Mouse (Mus musculus): Measurements from ENCODE around the gene Aox2. TPM values are rescaled to one million over a fixed set of nuclear protein-coding genes. Genes with fewer than 3 reads are reported as not detected.

The Aox2 gene
- 0.09 TPM in 1 of 2 replicates, not detected in the other for total RNA-seq (2017)

GRCm38 (mm10) chr1:58278026-58278425 is at the start of gene Aox2:
TSS of gene Aox2 (plus strand) at chr1:58278326.
- ATAC-seq (replicated peaks; ENCODE audit: low read depth, poor library complexity, severe bottlenecking), result no peak

DNA sequence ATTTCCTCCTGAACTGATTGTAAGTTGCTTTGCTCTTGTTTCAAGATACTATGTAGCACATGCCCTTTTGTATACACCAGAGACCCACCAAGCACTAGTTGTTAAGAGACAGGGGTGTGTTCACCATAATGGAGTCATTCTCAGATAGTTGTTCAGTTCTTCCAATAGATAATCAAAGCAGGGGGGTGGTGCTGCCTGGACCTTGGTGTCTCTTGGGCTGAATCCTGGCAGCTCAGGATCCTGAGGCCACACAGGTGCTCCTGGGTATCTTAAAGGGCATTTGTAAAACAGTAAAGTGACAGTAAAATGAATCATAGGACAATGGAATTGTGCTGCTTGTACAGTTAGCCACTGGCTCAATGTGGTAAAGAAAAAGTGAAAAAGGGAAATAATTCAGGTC is 49.2 kb upstream of the Aox2 start:
- no peak for ATAC-seq (replicated peaks; ENCODE audit: low read depth, poor library complexity, severe bottlenecking)

GRCm38 (mm10) chr1:58229774-58230173 is 48.4 kb upstream of the Aox2 start:
- no peak for ATAC-seq (replicated peaks; ENCODE audit: low read depth, poor library complexity, severe bottlenecking)

DNA sequence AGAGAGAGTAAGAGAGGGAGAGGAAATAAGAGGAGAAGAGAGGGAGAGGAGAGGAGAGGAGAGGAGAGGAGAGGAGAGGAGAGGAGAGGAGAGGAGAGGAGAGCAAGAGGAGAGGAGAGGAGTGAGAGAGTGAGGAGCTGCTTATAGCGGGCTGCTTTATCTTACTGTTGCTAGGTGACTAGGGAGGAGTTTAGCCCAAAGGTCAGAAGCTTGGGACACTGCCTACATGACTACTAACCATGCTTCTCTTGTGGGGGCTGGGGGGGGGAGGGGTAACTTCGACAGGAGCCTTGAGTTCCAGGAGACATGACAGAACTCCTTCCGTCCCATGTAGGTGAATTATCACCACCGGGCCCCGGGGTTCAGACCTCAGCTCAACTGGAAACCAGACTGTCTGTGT is 47.6 kb upstream of the Aox2 start:
- ATAC-seq (replicated peaks; ENCODE audit: low read depth, poor library complexity, severe bottlenecking), result no peak

GRCm38 (mm10) chr1:58235405-58235804 is 42.7 kb upstream of the Aox2 start:
- ATAC-seq (replicated peaks; ENCODE audit: low read depth, poor library complexity, severe bottlenecking), result no peak

DNA sequence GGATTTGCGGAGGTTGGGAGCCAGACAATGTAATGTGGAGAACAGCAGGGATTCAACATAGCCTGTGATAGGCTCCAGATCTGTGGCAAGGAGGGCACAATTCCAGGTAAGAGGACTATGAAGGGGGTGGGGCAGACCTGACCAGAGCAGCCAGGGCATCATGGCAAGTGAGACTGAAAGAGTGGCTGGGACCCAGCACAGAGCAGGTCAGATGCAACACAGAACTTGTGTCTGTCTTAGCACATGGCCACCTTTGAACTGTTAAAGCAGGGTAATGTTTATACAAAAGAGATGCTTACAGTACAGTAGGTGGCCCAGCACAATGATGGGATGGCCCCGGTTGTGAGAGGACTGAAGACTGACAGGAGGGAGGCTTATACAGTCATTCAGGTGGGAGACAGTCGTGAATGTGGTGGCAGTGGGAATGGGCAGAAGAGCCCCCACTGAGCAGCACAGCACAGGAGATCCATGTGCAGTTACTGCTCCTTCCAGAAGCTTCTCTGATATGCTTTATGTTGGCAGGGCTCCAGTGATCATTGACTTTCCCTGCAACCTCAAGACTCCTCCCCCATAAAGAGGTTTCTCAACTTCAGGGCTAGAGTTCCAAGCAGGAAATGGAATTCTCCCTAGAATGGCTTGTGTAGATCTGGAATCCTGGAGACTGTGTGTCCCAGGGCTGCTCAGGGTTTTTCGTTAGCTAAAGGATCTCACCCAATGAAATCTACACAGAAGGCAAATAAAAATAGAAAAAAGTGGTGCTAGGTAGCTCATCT is 40.4 kb upstream of the Aox2 start:
- no peak for ATAC-seq (replicated peaks; ENCODE audit: low read depth, poor library complexity, severe bottlenecking)

DNA sequence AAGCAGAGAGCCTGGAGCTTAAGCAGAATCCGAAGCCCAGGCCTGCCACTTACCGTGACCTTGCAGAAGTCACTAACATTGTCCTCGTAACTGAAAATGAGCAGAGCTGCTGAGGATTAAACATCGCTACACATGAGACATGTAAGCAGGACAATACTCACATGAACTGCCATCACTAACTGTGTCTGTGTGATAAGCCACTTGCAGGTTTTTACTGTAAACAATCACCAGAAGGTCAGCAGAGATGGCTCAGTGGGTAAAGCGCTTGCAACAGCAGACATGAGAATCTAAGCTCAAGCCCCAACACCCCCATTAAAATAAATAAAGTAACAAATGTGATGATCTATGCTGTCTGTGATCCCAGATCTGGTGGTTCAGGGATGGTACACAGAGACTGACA is 39.7 kb upstream of the Aox2 start:
- peak; percentile 32; the same call in 1 of the 2 replicates for ATAC-seq (replicated peaks; ENCODE audit: low read depth, poor library complexity, severe bottlenecking)

DNA sequence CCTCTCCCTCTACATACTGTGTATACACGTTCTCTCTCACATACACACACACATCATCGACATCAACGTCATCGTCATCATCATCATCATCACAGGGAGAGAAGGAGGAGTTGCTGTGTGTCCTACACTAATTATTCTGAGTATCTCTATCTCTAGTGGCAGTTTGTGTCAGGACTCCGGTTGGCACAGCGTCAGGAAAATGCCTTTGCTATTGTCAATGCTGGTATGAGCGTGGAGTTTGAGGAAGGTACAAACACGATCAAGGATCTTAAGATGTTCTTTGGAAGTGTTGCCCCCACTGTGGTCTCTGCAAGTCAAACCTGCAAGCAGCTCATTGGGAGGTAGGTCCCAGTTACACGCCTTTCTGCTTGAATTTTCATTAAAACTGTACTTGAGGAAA is 39.2 kb upstream of the Aox2 start:
- ATAC-seq (replicated peaks; ENCODE audit: low read depth, poor library complexity, severe bottlenecking), result no peak

DNA sequence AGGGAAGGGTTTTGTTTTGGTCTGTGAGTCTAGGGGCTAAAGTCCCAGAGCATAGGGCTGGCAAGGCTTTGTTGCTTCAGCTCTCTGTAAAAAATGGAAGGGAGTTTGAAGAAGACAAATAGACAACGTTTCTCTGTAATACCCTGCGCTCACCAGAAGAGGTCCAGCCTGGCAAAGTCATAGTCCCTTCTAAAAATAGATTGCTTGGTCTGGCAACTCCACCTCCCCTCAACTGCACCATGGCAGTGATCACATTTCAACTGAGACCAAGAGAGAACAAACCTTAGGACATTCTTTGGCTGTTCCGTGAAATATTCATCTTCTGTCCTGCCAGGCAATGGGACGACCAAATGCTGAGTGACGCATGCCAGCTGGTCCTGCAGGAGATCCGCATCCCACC is 37.8 kb upstream of the Aox2 start:
- ATAC-seq (replicated peaks; ENCODE audit: low read depth, poor library complexity, severe bottlenecking), result peak; percentile 60

DNA sequence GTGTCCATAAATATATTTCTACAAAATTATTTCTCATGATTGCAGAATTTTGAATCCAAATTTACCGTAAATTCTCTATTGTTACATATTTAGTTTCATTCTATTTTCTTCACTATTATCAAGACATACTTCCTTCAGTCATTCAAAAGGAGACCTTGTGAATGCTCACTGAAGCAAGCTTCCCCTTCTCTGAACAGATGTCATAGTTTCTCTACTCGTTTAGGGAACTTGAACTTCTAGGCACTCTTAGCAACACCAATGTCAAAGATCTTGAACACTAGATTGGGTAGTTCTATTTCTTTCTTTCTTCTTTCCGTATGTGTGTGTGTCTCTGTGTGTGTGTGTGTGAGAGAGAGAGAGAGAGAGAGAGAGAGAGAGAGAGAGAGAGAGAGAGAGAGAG is 33.6 kb upstream of the Aox2 start:
- peak; percentile 74; the same call in 1 of the 2 replicates for ATAC-seq (replicated peaks; ENCODE audit: low read depth, poor library complexity, severe bottlenecking)

GRCm38 (mm10) chr1:58248518-58248917 is 29.6 kb upstream of the Aox2 start:
- no peak for ATAC-seq (replicated peaks; ENCODE audit: low read depth, poor library complexity, severe bottlenecking)

DNA sequence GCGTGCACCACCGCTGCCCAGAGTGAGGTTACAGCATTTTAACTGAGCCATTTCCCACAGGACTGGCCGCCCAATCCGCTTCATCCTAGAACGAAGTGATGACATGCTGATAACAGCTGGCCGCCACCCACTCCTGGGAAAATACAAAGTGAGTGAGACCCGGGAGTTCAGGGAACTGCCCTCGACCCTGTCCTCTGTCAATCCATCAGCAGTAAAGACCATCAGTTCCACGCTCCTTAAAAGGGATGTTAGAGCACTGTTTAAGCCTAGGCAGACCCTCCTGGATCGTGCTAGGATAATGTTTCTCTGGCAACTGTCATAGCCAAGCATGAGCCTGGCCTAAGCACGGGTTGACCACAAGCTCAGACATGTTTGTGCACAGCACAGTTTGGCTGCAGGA is 24.7 kb upstream of the Aox2 start:
- no peak for ATAC-seq (replicated peaks; ENCODE audit: low read depth, poor library complexity, severe bottlenecking)

DNA sequence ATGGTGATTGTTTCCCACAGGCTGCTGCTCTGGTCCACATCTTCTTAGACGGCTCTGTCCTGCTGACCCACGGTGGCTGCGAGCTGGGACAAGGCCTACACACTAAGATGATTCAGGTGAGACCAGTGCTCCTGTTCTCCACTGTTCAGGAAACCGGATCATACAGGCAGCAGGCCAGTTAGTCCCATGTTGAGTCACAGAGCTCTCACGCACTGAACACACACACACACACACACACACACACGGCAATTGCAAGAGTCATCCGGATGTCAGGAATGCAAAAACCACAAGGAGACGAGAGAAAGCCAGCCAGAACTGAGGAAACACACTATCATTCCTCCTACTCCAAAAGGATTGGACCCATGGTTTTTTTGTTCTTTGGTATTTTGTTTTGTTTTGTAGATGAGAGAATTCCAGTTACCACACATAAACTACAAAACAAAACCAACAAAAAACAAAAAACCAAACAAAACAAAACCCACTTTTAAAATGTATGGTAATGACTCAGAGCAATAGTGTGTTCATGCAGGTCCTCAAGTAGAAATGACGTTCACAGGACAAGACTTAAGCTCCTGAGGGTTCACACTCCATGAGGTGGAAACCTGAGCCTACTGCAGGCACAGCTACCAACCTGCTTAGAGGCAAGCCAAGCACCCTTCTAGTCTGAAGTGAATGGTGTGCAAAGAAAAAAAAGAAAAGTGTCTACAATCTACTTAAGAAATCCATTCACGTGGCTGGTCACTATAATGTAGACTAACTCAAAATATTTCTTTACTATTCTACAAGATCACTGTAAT is 20.7 kb upstream of the Aox2 start:
- ATAC-seq (replicated peaks; ENCODE audit: low read depth, poor library complexity, severe bottlenecking), result no peak

GRCm38 (mm10) chr1:58260311-58260710 is 17.8 kb upstream of the Aox2 start:
- no peak for ATAC-seq (replicated peaks; ENCODE audit: low read depth, poor library complexity, severe bottlenecking)

- ATAC-seq (replicated peaks; ENCODE audit: low read depth, poor library complexity, severe bottlenecking), result peak; percentile 65; the same call in 1 of the 2 replicates
Measured at GRCm38 (mm10) chr1:58268231-58268630, 9.9 kb upstream of the Aox2 start.

DNA sequence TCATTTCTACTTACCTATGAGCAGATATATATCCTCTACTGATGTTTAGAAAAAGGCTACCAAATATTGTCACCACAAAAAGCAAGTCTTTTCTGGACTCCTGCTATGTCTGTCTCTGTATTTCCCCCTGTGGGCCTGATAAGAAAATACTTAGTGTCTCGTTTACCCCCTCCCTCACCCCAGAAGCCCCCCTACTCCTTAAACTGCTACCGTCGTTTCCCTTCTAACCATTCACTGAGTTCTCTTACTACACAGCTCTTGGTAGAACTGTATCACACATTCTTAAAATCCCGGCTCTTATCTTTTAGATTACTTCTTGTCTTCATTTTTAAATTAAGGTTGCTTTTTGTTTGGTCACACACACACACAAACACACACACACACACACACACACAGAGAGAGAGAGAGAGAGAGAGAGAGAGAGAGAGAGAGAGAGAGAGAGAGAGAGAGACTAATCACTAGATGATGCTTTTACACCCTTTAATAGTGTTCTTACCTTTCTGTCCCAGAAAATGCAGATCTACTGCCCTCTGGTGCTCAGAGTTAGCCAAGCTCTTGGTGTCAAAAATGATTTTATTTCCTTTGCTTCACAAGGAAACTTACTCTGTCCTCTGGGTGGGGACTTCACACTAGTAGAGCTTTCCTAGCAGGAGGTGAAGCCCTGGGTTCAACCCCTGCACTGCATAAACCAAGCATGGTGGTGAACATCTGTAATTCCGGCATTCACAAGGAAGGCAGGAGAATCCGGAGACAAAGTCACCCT is 7.1 kb upstream of the Aox2 start:
- peak; percentile 65 for ATAC-seq (replicated peaks; ENCODE audit: low read depth, poor library complexity, severe bottlenecking)

DNA sequence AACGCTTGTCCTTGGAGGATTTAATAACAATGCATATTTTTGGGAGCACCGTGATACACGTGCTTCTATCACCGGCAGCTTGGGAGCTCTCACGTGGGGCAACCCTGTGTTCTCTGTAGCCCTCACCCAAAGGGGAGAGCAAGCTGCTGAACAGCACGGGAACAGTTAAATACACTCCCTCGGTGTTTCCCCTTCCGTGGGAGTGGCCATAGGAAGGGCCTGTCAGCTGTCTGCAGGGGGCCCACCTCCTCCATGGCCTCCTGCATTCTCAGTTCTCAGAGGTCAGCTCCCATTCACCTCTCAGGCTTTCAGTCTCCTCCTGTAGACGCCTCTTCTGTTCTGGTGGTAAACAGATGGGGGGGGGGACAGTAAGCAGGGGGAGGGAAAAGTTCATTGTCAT is 2.2 kb upstream of the Aox2 start:
- peak; percentile 60 for ATAC-seq (replicated peaks; ENCODE audit: low read depth, poor library complexity, severe bottlenecking)

DNA sequence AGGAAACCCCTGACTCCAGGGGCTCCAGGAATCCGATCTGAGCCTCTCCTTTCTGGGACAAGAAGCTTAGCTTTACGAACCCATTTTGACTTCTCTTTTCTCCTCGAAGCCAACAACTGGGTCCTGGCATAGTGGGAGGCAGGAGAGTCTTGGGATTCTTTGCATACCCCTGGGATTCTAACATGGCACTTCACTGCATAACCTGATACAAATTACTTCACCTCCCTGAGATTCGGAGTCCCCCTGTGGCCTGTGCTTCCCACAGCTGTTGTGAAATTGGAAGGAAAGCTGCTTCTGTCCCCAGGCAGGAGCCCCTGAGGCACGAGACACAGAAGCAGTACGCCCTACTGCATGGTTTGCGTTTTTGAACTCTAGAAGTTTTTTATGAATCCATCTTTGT is 387 bp downstream of the Aox2 start:
- no peak for ATAC-seq (replicated peaks; ENCODE audit: low read depth, poor library complexity, severe bottlenecking)

- no peak for ATAC-seq (replicated peaks; ENCODE audit: low read depth, poor library complexity, severe bottlenecking)
Measured at GRCm38 (mm10) chr1:58280381-58280780, 2.3 kb downstream of the Aox2 start.

DNA sequence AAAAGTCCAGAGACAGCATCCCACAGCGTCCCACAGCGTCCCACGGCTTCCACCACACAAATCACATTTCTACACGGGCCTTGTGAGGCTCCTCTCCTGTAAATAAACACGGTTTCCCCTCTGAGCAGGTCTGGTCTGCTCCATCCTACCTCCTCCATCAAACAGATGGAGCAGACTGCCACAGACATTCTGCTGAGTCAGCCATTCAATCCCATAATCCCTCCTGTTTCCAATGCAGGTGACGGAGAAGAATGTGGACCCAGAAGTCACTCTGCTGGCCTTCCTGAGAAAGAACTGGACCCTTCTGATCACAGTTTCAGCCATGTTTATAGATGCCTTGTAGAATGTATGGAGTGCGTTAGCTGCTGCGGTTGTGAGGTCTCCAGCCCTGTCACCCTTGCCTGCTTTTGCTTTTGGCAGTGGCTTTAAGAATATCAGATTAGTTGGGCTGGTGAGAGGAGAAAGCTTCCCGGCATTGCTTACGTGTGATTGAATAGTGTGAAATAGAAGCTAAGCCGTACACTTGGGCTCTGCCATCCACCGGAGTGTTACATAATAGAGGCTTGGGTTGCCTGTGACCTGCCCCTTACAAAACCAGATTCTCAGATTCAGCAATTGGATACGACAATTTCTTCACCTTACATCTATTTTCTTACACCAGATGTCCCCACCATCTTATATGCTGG is 3.0 kb downstream of the Aox2 start:
- no peak for ATAC-seq (replicated peaks; ENCODE audit: low read depth, poor library complexity, severe bottlenecking)
